37 mouse cellular contexts compared by ENCODE assay signal in the genomic region with DNA sequence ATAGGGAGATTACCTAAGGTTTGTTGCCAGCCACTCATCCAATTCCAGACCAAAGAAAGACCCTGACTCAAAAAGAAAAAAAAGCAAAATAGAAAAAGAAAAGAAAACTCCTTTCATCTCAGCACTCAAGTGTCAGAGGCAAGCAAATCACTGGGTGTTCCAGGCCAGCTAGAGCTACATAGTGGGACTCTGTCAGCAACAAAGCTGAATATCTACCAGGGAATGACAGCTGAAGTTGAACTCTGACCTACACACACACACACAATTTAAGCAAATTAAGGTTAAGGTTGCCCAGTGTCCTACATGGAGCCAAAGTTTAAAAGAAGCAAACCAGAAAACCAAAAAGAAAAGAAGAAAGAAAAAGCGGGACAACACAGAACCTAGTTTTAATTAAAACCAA. TPM values are rescaled to one million over a fixed set of nuclear protein-coding genes. Genes with fewer than 3 reads are reported as not detected.
"Had no signal": no experiment of that assay in that cellular context is flagged by ENCODE, and none has a peak within 500 bp of the region (broad histone marks: within the 10 kb centered on the region; RNA-seq: fewer than 3 reads in every experiment).

No protein-coding gene starts in this region.

- H3K27ac ChIP-seq: gastrocnemius, adult 2 months; heart, embryonic 10.5 days; hindbrain, embryonic 10.5 days; hindbrain, embryonic 12.5 days; hindbrain, embryonic 14.5 days; intestine, embryonic 15.5 days; kidney, postnatal 0 days; layer of hippocampus, adult 2 months; left cerebral cortex, adult 2 months; limb, embryonic 10.5 days; limb, embryonic 12.5 days; liver, embryonic 14.5 days had no signal

- H3K4me2 ChIP-seq: heart, embryonic 12.5 days; hindbrain, embryonic 12.5 days; hindbrain, embryonic 14.5 days; intestine, embryonic 15.5 days; limb, embryonic 12.5 days had no signal

- DNase-seq: gastrocnemius, adult 2 months; gastrocnemius, postnatal 10 days; gastrocnemius, postnatal 25 days; heart, adult 18-20 months; heart, postnatal 10 days; heart, postnatal 4 days; kidney, adult 8-10 months; kidney, postnatal 4 days; liver had no signal

- H3K9me3 ChIP-seq: heart, embryonic 10.5 days; heart, embryonic 12.5 days; hindbrain, embryonic 10.5 days; hindbrain, embryonic 12.5 days; intestine, embryonic 15.5 days; limb, embryonic 10.5 days; limb, embryonic 12.5 days had no signal

- H3K36me3 ChIP-seq: heart, embryonic 10.5 days; heart, embryonic 12.5 days; hindbrain, embryonic 10.5 days; hindbrain, embryonic 12.5 days; intestine, embryonic 15.5 days; limb, embryonic 10.5 days; limb, embryonic 12.5 days had no signal

- H3K27me3 ChIP-seq: heart, embryonic 12.5 days; hindbrain, embryonic 12.5 days; intestine, embryonic 15.5 days had no signal

- ATAC-seq: hindbrain, embryonic 16.5 days; inflammation-experienced regulatory T-cells, adult 6 months; intestine, postnatal 0 days had no signal

- H3K4me3 ChIP-seq: gastrocnemius, adult 2 months; heart, embryonic 10.5 days; heart, embryonic 12.5 days; hindbrain, embryonic 10.5 days; hindbrain, embryonic 12.5 days; intestine, embryonic 15.5 days; layer of hippocampus, adult 2 months; left cerebral cortex, adult 2 months; limb, embryonic 10.5 days; limb, embryonic 12.5 days had no signal

- H3K9ac ChIP-seq: heart, embryonic 12.5 days; hindbrain, embryonic 12.5 days; hindbrain, embryonic 14.5 days; intestine, embryonic 15.5 days; limb, embryonic 12.5 days; liver, embryonic 14.5 days had no signal

RNA-seq across cellular contexts. Expression of gene Sdc4, which starts 4.5 kb away (rescaled TPM):
- total RNA-seq: granulocyte monocyte progenitor cell, adult 5-6 weeks had no signal

RNA-seq across cellular contexts. Expression of gene Gm20458, which starts 12.6 kb away (rescaled TPM):
- total RNA-seq: granulocyte monocyte progenitor cell, adult 5-6 weeks had no signal

RNA-seq across cellular contexts. Expression of gene Trp53tg5, which starts 25.4 kb away (rescaled TPM):
- total RNA-seq: gastrocnemius, adult 2 months; gastrocnemius, postnatal 10 days; gastrocnemius, postnatal 25 days; gastrocnemius, postnatal 4 days; granulocyte monocyte progenitor cell, adult 5-6 weeks; heart, adult 18-20 months; heart, adult 8-10 months; heart, postnatal 10 days; heart, postnatal 25 days; heart, postnatal 4 days; layer of hippocampus, adult 2 months; layer of hippocampus, postnatal 10 days; layer of hippocampus, postnatal 25 days; left cerebral cortex, adult 2 months; left cerebral cortex, postnatal 14 days; left cerebral cortex, postnatal 36 days had no signal
- polyA plus RNA-seq: frontal cortex, adult 2 months; heart, embryonic 10.5 days; heart, embryonic 14.5 days; heart, embryonic 16.5 days; hindbrain, embryonic 10.5 days; hindbrain, embryonic 12.5 days; hindbrain, embryonic 16.5 days; inflammation-experienced regulatory T-cells, adult 6 months; intestine, embryonic 15.5 days; intestine, postnatal 0 days; kidney, postnatal 0 days; limb, embryonic 10.5 days; limb, embryonic 12.5 days; limb, embryonic 14.5 days; liver, embryonic 14.5 days; liver, embryonic 16.5 days had no signal
